Mouse (Mus musculus) heart, postnatal 0 days (tissue): Measurements from ENCODE around the gene H2-Oa.

Source experiments
- CTCF ChIP-seq: IDR thresholded peaks from 2 replicates; pipeline ENCODE4 v1.5.1; 2016; ENCODE audit warnings: antibody characterized with exemption, control low read depth, low read depth
- EP300 ChIP-seq: IDR thresholded peaks from 2 replicates; pipeline ENCODE4 v1.6.1; 2016; ENCODE audit warnings: antibody characterized with exemption, low read depth

DNA sequence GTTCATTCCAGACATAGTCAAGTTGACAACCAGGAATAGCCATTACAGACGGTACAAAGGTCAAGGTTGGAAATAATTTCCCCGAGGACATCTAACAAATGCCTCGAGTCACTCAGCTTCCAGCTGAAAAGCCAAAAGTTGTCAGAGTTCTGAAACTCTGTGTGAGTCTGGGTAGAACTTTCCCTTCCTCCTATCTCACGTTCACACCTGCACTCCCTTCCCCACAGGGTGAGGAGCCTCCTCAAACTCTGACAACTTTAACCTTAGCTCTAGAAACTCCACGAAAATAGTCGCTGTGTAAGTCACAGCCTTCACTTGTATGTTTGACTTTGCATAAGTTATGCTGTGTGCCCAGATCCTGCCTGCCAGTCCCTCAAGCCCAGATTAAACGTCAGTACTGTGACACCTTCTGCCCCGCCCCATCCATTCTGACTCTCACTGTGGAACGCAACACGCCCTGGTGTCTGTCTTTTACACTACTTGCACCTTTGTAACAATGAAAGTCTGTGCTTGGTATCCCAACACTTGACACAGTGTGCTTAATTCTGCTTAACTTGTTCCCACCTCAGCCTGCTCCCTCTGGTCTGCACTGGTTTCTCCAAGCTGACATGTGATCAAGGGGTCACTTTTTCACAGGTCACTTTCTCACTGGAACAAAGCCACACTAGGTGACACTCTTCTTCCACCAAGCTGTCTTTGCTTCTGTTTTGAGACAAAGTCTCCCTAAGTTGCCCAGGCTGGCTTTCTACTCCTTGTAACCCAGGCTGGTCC is 6.8 kb downstream of the H2-Oa start:
- TF ChIP-seq CTCF (no peak), EP300 (no peak)
